Mouse (Mus musculus): ENCODE measurements at regions not wholly inside any gene's neighbourhood (a gene's known extent, or its start where the extent isn't known, plus 50 kb on each side); places are given as distances from the start of the nearest gene placed in this dataset.

DNA sequence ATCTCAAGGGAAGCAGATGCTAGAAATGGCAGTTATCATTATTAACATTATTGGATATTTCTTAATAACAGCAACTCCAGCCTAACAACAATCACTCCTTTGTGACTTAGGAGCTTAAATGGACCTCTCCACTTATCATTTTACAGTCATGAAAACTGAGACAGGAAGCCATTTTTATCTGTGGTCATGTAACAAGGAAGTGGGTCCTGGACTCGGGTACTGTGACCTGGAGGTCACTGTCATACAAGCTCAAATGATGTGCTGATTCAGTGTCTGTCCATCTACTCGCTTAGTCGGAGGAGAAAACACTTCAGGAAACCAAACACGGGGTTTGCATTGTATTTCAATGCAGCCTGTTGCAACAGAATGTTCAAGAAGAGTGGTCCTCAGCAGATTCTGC lies 176.4 kb downstream of the Gm10260 start:
- TF ChIP-seq EP300 (IDR thresholded peaks at IDR 0.05; ENCODE audit: low read depth in 1 of 2, low read length in 2 of 2) = no peak
- no peak for TF ChIP-seq UBTF (IDR thresholded peaks at IDR 0.05; ENCODE audit: borderline replicate concordance, insufficient read depth, low read depth, low read length)
- no peak for TF ChIP-seq CTCF (IDR thresholded peaks at IDR 0.05 in 2 of 3, conservative IDR thresholded peaks at IDR 0.05 in 1 of 3; ENCODE audit: control insufficient read depth in 1 of 3, insufficient read depth in 1 of 3, low read depth in 2 of 3, low read length in 3 of 3, poor library complexity in 1 of 3, severe bottlenecking in 1 of 3)
- TF ChIP-seq MAFK (IDR thresholded peaks at IDR 0.05; ENCODE audit: borderline replicate concordance, low read depth, low read length) = no peak

Data from MEL (cell line).